Mouse (Mus musculus) ES-E14 (cell line): ENCODE results near the gene Gls2.

Experiments
- CHD2 ChIP-seq: IDR thresholded peaks from 2 replicates; pipeline ENCODE4 v1.6.1; 2014; ENCODE audit warnings: mild to moderate bottlenecking, low read depth, low read length, inconsistent platforms
- HCFC1 ChIP-seq: IDR thresholded peaks from 2 replicates; pipeline ENCODE4 v1.6.1; 2012; ENCODE audit warnings: low read length, inconsistent platforms, borderline replicate concordance; ENCODE audit not compliant: insufficient read depth
- MAFK ChIP-seq: IDR thresholded peaks from 2 replicates; pipeline ENCODE4 v1.6.1; 2014; ENCODE audit warnings: mild to moderate bottlenecking, low read depth, low read length, inconsistent platforms; ENCODE audit not compliant: insufficient read depth
- ZNF384 ChIP-seq: IDR thresholded peaks from 2 replicates; pipeline ENCODE4 v1.6.1; 2012; ENCODE audit warnings: low read depth, low read length, inconsistent platforms

DNA sequence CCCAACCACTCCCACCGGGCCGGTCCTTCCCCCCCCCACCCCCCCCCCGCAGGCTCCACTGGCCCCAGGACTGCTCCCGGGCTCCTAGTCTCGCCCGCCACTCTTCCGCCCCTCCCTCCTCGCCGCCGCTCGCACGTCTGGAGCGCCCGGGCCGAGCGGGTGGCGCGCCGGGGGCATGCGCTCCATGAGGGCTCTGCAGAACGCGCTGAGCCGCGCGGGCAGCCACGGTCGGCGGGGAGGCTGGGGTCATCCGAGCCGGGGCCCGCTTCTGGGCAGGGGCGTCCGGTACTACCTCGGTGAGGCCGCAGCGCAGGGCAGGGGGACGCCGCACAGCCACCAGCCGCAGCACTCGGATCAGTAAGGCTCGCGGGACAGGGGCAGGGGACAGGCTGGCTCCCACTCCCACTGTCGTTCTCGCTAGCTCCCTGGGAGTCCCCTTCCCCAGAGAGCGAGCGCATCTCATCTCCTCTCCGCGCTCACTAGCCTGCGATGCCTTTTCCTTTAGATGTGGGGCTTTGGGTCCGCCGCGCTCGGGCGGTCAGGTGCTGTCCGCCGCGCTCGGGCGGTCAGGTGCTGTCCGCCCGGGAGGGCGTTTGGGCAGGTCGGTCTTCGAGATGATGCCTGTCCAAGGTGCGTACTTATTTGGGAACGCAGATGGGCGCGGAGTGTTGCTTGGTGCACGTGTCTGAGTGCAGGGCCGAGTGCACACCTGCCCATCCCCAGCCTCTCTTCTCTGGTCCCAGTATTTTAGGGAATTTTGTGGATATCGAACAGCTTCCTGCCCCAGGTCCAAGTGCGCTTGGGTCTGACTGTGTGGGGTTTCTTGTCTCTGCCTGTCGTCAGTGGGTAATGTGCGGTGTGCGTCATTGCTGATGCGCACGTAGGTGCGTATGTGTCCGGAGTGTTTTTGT is 549 bp downstream of the Gls2 start:
- TF ChIP-seq ZNF384, result no peak
- TF ChIP-seq HCFC1, result no peak
- no peak for TF ChIP-seq CHD2
- no peak for TF ChIP-seq MAFK
